Mouse (Mus musculus): ENCODE data around the gene Hkdc1.

Gene Hkdc1

GRCm38 (mm10) chr10:62379808-62380207 lies 42.5 kb downstream of the Hkdc1 start, which contains the start of gene Hk1:
Hk1 (minus strand) TSS chr10:62379908.
- DNase-seq (ENCODE audit: low spot score) = no peak

GRCm38 (mm10) chr10:62358827-62359226 lies 63.5 kb downstream of the Hkdc1 start:
- no peak for DNase-seq (ENCODE audit: low spot score)

- DNase-seq (ENCODE audit: low spot score) = no peak
These were observed 66.1 kb downstream of the Hkdc1 start for GRCm38 (mm10) chr10:62356105-62356730.

DNA sequence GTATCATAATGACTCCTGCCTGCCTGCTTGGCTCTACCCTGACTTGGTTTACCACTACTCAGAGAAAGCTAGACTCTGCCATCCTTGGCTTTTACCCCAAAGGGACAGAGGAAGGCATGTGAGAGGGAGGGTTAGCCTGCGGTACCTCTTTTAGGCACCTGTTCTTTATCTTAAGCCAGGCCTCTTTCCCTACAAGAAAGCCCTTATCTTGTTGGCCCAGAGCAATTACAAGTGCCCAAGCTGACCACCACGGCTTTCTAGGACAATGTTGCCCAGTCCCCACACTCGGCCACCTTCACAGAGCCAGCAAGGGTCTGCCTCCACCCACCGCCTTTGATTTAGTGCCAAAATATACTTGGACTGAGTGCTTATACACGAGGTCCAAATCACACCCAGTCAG lies 77.1 kb downstream of the Hkdc1 start:
- no peak for DNase-seq (ENCODE audit: low spot score)

- no peak for DNase-seq (ENCODE audit: low spot score)
These were observed 78.1 kb downstream of the Hkdc1 start for GRCm38 (mm10) chr10:62344004-62344752.

DNA sequence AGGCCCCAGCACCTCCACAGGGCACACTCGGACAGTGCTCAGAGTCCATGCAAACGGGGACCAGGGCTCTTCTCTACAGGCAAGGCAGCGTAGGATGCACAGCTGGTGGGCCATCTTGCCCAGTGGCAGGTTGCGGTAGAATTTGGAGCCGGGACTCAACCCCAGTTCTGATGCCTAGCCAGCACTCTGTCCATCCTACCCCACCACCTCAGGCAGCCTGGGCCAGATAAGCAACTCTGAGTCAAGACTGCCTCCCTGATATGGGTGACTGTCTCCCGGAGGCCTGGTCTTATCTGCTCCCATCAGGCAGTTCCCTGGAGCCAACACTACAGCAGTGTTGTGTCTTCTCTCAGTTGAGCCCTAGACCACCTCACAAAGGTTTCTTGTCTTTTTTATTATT lies 79.8 kb downstream of the Hkdc1 start:
- DNase-seq (ENCODE audit: low spot score) = no peak

DNA sequence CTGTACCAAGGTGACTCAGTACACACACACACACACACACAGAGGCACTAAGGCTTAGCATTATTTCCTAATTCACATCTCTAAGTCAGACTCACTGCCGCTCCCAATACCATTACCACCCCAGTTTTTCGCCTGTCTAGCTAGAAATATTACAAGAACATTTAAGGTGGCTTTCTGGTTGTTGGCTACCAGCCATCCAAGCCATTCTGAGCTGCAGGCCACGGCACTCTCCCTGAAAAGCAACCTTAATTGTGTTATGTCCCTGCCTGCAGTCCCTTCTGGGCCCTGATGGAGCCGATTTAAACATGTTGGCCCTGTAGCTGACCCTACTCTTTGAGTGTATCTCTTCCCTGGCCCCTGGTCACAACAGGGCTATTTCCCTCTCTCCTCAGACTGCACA lies 80.3 kb downstream of the Hkdc1 start:
- DNase-seq (ENCODE audit: low spot score) = no peak

DNA sequence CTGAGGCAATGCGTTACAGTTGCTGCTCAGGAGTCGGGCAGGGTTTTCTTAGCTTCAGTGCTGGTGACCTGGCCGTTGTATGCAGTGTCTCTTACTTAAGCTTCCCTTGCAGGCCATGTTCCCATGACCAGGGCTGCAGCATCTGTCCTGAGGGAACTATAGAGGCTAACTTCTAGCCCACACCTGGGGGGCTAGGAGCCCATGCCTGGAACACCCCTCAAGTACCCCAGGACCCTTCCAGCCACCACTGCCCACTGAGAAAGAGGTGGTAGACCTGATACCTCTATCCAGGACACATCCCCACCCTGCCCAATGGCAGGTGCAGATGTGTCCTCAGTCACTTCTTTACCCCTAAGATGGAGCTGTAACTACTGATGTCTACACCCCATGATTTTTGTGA lies 81.3 kb downstream of the Hkdc1 start:
- DNase-seq (ENCODE audit: low spot score) = no peak

DNA sequence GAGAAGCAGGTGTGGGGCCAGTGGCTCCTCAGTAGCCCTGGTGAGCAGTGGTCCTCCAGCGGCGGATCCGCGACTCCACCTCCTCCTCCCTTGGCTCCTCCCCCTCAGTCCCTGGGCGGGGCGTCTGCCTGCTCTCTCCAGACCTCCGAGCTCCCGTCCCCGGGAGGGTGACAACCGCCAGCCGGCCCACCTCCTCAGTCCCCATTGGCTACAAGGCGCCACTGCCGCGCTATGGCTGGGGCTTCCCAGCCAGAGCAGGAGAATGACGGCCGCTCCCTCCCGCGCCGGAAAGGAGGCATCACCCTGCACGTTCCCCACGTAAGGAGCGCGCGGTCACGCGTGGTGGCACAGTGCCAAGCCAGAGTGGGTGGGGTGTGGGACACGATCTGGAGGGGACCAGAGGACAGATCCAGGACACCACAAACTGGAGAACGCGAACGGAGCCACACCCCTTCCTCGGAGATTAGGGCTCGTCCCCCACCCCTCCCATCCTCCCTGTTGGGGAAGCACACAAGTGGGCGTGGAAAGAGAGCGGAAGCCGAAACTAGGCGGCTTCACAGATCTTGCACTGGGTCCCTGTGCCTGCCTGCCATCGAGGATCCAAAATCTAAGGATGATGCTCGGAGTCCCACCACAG lies 82.1 kb downstream of the Hkdc1 start:
- peak; percentile 97 for DNase-seq (ENCODE audit: low spot score)

GRCm38 (mm10) chr10:62339211-62340094 lies 82.8 kb downstream of the Hkdc1 start:
- peak; percentile 33 for DNase-seq (ENCODE audit: low spot score)

DNA sequence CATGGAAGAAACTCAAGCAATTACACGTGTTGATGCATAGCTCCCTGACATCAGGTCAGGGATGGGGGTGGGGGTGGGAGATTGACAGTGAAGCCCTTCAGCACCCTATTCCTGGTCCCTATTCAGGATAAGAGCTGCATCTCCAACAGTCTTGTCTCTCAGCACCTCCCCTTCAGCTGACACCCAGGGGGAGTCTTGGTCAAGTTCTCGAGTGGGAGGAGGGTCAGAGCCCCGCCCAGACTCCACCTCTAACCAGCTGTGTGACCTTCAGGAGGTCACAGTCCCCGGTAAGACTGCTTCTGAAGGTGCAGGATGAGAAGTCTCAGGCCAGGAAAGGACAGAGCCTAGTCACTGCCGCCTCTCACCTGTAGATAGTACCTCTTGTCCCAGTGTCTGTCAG lies 83.7 kb downstream of the Hkdc1 start:
- no peak for DNase-seq (ENCODE audit: low spot score)

DNA sequence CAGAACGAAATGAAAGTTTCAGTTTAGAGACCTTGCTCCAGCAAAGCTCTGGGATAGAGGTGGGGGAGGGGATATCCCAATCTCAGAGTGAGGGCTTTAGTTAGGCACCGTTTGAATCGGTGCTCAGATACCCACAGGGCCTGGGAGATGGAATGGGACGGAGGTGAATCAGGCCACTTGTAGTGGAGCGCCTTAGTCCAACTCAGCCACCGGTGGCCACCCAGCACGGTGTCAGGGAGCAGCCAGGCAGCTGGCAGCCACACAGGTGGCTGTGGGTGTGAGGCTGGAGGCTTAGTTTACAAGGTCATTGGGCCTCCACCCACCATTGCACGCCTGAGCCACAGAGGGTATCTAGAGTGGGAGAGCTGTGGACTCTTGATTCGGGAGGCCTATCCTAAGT lies 84.1 kb downstream of the Hkdc1 start:
- no peak for DNase-seq (ENCODE audit: low spot score)

DNA sequence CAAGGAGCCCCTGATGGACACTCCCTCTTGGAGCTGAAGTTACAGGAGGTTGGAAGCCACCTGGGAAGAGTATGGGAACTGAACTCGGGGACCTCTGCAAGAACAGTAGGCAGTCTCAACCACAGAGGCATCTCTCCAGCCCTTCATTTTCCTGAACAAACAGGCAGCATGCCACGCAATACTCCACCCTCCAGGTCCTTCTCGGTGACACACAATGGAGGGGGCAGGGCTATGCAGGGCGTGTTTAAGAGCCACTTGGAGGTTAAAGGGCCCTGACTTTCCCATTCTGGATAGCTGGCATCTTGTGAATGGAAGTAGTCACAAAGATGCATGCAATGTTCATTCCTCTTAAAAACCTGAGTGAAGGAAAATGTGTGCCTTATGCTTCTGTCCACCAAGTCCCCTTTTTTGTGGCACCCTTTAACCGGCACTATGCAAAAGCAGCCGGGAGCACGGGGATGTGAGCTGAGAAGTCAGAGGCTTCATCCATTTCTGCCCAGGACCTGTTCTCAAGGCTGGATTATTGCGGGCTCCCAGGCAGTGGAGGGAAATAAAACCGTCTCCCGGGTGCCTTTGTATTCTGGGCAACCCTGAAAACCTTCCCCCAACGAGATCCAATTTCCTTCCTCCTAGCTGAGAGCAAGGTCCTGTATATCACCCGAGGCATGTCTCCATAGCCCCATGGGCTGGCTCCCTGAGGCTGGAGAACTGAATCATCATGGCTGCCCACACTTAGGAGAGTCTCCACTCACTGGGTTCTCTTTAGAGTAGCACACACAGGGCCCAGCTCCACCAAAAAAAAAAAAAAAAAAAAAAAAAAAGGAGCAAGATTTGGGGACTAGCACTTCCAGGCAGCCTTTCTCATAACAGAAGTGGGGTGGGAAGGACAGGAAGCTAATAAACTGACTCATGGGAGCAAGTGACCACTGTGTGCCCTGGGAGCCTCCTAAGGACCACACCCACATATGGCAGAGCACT lies 85.4 kb downstream of the Hkdc1 start:
- no peak for DNase-seq (ENCODE audit: low spot score)

DNA sequence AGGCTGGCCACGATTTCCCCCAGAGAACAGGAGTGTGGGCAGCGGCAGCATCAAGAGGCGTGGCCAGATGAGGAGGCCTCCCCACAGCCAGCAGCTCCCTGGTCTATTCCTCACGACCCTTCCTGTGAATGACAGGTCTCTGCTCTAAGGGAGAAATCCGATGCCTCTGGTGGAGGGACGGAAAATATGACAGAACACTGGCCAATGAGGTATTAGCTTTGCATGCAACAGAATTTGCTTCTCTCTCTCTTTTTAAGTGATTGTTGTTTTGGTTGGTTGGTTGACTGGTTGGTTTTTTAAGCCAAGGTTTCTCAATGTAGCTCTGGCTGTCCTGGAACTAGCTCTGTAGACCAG lies 86.9 kb downstream of the Hkdc1 start:
- no peak for DNase-seq (ENCODE audit: low spot score)

- DNase-seq (ENCODE audit: low spot score) = no peak
These were observed 87.4 kb downstream of the Hkdc1 start for GRCm38 (mm10) chr10:62334686-62335422.

- DNase-seq (ENCODE audit: low spot score) = no peak
These were observed 89.0 kb downstream of the Hkdc1 start for GRCm38 (mm10) chr10:62333269-62333668.

Data from urinary bladder, postnatal 25 days (tissue).